Mouse (Mus musculus): ENCODE data around the gene Smcr8.
A peak's percentile ranks its signal among the peaks of the same experiment; 100 is the strongest.

Smcr8 gene

GRCm38 (mm10) chr11:60776829-60777740 lies at the start of gene Smcr8, which contains the start of gene Top3a:
TSS of gene Smcr8 (plus strand) at chr11:60777524.
TSS of gene Top3a (minus strand) at chr11:60777365.
- peak; percentile 92 for DNase-seq (ENCODE audit: low read depth)

DNA sequence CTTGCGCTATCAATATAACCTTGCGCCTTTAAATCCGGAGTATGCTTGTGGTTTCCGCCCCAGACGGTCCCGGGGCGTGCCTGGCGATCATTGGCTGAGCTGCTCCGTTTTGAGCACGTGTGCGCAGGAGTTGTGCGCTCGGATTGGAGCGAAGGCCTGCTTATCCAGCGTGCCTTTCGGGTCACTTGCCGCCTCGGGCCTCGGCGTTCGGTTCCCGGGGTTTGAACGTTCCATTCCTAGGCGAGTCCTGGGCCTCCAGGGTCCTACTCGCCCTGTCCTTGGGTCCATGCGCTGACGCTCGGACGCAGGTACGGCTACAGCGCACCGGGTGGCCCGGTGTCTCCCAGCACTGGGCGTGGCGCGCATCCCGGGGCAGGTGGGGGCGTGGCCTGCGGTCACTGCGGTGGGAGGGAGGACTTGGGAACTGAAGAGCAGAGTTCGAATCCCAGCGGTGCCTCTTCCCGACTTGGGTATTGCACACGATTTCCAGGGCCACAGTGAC lies 49.0 kb upstream of the Smcr8 start, which contains the start of gene Mief2:
TSS of gene Mief2 (plus strand) at position 139 of the 502 bp plus-strand sequence.
- DNase-seq (ENCODE audit: low read depth): peak; percentile 97

- DNase-seq (ENCODE audit: low read depth): peak; percentile 11
Observed at GRCm38 (mm10) chr11:60729217-60729641, 48.1 kb upstream of the Smcr8 start.

- no peak for DNase-seq (ENCODE audit: low read depth)
Observed at GRCm38 (mm10) chr11:60730169-60730568, 47.2 kb upstream of the Smcr8 start.

- no peak for DNase-seq (ENCODE audit: low read depth)
Observed at GRCm38 (mm10) chr11:60731251-60731650, 46.1 kb upstream of the Smcr8 start.

DNA sequence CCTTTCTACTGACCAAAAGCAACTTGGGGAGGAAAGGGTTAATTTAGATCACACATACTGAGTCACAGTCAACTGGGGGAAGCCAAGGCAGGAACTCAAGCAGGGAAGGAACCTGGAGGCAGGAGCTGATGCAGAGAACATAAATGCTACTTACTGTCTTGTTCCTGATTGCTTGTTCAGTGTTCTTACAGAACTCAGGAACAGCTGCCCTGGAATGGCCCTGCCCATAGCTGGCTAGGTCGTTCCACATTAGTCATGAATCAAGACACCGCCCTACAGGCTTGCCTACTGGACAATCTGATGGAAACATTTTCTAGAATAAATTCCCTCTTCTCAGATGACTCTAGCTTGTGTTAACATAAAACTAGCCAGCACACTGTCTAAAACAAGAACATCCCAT lies 43.1 kb upstream of the Smcr8 start:
- DNase-seq (ENCODE audit: low read depth): peak; percentile 66

DNA sequence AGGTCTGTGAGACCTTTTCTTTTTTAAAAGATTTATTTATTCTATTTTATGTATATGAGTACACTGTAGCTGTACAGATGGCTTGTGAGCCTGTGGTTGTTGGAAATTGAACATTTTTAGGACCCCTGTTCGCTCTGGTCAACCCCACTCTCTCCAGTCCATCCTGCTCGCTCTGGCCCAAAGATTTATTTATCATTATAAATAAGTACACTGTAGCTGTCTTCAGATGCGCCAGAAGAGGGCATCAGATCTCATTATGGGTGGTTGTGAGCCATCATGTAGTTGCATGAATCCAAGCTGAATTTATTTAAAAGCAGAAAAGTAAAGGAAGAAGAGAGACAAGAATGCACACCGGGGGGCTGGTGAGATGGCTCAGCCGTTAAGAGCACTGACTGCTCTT lies 42.1 kb upstream of the Smcr8 start:
- peak; percentile 10 for DNase-seq (ENCODE audit: low read depth)

DNA sequence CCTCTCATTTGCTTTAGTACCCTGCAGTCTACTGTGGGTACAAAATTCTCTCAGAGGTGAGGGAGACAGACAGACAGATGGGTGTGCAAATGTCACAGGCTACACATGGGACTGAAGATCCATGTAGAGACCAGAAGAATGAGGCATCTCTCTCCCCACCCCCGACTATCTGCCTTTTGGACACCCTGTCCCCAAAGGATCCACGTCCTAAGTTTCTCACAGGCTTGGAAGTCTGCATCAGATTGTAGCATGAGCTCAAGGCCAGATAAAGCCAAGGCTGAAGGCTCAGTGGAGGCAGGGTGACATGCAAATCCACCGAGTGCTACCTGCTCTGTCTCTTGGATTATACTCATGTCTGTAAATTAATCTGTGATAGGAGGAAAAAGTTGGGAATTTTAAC lies 40.8 kb upstream of the Smcr8 start:
- DNase-seq (ENCODE audit: low read depth): no peak

DNA sequence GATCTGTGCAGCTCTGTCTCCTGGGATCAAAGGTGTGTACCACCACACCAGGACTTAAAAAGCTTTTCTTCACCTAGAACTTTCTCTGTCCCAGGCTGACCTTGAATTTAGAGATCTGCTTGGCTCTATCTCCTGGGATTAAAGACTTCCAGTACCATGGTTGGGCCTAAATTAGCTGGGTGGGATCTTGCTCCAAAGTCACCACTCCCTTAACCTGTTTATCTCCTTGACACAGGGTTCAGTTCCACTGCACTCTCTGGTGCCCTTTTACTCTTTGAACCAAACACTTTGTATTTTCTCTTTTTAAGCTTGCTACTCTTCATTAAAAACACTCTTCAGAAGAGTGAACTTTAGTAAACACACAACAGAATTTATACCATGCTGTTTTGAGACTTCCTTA lies 39.9 kb upstream of the Smcr8 start:
- DNase-seq (ENCODE audit: low read depth): no peak

- DNase-seq (ENCODE audit: low read depth): no peak
Observed at GRCm38 (mm10) chr11:60740321-60740720, 37.0 kb upstream of the Smcr8 start.

DNA sequence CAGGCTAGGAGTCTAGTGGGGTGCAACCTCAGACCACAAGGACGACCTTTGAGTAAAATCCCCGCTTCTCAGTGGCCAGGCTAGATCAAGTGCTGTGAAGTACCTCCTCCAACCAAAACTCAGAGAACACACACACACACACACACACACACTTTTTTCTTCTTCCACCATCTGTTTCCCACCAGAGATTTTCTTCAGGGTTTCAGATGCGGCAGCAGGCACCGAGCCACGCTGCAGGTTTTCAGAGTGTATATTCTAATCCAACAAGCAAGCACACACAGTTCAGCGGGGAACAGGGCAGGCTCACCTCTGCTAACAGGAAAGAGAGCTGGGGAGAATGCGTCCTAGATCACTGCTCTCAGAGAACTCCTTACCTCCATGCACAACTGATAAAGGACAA lies 21.8 kb upstream of the Smcr8 start:
- DNase-seq (ENCODE audit: low read depth): no peak

GRCm38 (mm10) chr11:60761681-60762080 lies 15.6 kb upstream of the Smcr8 start:
- no peak for DNase-seq (ENCODE audit: low read depth)

- DNase-seq (ENCODE audit: low read depth): peak; percentile 51
Observed at GRCm38 (mm10) chr11:60766969-60767368, 10.4 kb upstream of the Smcr8 start.

DNA sequence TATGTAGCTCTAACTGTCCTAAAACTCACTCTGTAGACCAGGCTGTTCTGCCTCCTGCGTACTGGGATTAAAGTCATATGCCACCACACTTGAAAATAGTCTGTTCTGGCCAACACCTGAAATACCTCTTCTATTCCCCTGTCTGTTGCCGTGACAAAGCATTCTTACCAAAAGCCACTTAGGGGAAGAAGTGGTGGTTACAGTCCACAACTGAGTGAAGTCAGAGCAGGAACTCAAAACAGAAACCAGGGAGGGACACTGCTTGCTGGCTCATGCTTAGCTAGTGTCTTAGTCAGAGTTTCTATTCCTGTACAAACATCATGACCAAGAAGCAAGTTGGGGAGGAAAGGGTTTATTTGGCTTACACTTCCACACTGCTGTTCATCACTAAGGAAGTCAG lies 8.0 kb upstream of the Smcr8 start:
- DNase-seq (ENCODE audit: low read depth): no peak

DNA sequence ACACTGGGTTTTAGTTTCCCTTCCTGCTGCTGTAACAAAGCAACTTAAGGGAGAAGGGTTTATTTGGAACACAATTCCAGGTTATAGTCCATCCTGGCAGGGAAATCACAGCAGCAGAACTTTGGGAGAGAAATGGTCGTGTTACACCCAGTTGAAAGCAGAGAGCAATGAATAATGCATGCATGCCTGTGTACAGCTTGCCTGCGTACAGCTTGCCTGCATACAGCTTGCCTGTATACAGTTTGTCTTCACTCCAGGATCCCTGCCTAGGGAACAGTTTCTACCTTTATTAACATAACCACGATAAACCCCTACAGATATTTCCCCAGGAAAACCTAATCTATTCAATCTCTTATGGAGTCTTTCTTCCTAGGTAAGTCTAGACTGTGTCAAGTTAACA lies 6.5 kb upstream of the Smcr8 start:
- DNase-seq (ENCODE audit: low read depth): no peak

DNA sequence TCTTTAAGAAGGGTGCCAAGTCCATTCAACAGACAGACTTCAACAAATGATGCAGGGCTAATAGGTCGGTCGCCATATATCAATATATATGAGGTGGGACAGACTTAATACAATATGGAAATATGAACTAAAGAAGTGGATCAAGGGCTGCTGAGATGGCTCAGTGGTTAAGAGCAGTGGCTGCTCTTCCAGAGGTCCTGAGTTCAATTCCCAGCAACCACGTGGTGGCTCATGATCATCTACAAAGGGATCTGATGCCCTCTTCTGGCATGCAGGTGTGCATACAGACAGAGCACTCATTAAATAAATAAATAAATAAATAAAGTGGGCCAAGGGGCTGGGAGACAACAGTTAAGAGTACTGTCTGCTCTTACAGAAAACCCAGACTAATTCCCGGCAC lies 5.2 kb upstream of the Smcr8 start:
- DNase-seq (ENCODE audit: low read depth): no peak

DNA sequence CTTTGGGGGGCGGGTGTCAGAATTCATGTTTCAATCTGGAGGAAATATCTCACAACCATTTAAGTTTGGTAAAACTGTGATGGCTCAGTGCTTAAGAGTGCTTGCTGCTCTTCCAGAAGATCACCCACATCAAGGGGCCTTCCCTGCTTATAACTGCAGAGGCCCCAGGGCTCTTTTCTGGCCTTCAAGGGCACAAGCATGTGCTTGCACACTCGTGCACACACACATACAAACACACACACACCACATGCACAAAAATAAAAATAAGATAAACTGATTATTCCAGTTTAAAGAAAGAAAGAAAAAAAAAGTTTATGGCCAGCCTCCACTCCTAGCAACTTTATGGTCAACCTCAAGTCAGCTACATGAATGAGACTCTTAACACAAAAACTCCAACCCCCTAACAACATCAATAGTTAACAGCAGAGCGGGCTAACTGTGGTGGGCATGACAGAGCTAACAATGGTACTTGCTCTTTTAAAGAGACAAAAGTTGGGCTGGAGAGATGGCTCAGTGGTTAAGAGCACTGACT lies 3.1 kb upstream of the Smcr8 start:
- DNase-seq (ENCODE audit: low read depth): no peak

- DNase-seq (ENCODE audit: low read depth): no peak
Observed at GRCm38 (mm10) chr11:60774841-60775240, 2.5 kb upstream of the Smcr8 start.

DNA sequence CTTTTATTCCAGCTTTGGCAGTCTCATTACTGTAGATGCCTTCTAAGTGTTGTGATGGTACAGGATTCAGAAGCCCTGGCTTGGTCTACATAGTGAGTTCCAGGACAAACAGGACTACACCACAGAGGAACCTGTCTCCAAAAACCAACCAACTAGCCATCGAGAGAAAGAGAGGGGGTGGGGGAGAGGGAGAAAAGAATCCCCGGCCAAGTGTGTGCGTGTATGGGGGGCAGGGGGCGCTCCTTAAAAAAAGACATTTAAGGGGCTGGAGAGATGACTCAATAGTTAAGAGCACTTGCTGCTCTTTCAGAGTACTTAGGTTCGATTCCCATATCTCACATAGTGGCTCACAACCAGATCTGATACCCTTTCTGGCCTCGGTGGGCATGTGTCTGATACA lies 1.7 kb upstream of the Smcr8 start:
- no peak for DNase-seq (ENCODE audit: low read depth)

DNA sequence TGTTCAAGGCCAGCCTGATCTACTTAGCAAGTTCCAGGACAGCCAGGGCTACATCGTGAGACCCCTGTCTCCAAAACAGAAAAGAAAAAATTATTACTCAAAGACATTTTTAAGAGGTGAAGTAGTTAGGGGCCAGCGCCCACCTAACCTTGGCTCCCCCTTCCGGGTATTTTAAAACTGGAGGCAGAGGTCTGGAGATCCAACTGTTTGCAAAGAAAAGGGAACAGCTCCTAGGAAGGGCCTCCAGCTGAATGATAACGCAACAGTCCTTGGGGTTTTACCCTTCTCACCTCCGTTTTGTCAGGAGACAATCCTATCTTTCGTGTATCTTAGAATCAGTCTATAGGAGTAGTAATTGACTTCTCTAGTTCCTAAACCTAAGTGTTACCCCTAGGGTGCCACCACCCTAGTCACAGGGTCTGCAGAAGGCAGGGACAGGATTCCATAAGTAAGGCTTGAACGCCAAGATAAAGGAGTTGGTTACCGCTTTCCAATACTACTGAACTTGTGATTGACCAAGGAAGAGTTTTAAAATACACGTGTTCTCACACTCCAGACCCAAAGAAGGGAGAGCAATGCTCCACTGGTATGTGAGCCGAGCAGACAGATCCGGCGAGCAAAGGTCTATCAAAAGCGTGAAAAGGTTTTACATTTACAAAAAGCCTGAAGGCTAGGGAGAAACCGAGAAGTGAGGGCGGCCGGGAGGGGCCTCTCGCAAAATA lies 1.1 kb upstream of the Smcr8 start:
- DNase-seq (ENCODE audit: low read depth): no peak

DNA sequence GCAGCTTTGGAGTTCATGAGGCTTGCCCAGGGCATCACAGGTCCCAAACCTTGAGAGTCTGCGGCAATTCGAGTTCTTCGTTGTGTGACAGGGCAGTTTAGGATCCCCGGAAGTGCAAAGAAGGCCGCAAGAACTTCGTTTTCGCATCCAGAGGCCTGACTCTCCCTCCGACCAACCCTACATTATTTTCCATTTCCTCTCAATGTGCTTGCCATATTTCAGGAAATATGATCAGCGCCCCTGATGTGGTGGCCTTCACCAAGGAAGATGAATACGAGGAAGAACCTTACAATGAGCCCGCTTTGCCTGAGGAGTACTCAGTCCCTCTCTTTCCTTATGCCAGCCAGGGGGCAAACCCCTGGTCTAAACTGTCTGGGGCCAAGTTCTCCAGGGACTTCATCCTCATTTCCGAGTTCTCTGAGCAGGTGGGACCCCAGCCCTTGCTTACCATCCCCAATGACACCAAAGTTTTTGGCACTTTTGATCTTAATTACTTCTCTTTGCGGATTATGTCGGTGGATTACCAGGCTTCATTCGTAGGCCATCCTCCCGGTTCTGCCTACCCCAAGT lies 562 bp downstream of the Smcr8 start:
- DNase-seq (ENCODE audit: low read depth): no peak

GRCm38 (mm10) chr11:60779673-60780189 lies 2.4 kb downstream of the Smcr8 start:
- DNase-seq (ENCODE audit: low read depth): no peak

Data from NIH3T3 (cell line).